Mouse (Mus musculus) neural tube, postnatal 0 days (tissue): ENCODE measurements around the gene Lmo4. TPM values are rescaled to one million over a fixed set of nuclear protein-coding genes. Genes with fewer than 3 reads are reported as not detected.

Experiments used
- polyA plus RNA-seq: library from polyadenylated mRNA; unstranded; fragments of >200 nt; fragmentation: Nextera tagmentation; extraction: Ambion mirVana; gene quantifications from 2 replicates; pipeline ENCODE4 v1.2.1, GENCODE M21; 2015

Gene Lmo4
- polyA plus RNA-seq, result 81.0 and 83.3 TPM in 2 replicates

GRCm38 (mm10) chr3:144204413-144205311, at the start of gene Lmo4:
TSS of gene Lmo4 (minus strand) at chr3:144205220.

